Mouse (Mus musculus): Measurements from ENCODE around the gene Ngly1. TPM values are rescaled to one million over a fixed set of nuclear protein-coding genes. Genes with fewer than 3 reads are reported as not detected.

Gene Ngly1
- polyA plus RNA-seq, 1 experiment from 2014 or later: 22.6 TPM

DNA sequence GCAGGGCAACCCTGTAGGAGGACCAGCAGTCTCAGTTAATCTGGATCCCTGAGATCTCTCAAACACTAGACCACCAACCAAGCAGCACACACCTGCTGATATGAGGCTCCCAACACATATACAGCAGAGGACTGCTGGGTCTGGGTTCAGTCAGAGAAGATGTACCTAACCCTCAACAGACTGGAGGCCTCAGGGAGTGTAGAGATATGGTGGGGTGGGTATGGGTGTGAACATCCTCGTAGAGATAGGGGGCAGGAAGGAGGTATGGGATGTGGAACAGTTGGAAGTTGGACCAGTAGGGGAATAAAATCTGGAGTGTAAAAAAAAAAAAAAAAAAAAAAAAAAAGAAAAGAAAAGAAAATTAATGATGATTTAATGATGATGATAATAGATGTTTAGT lies 110.6 kb downstream of the Ngly1 start:
- Histone ChIP-seq H3K4me3 (no peak overlapping the region), H3K36me3 (no peaks in the 10 kb centered on the region), H3K9me3 (no peaks in the 10 kb centered on the region), H3K4me1 (peaks cover 5% of the 10 kb centered on the region), H3K27me3 (replicated peaks) (no peaks in the 10 kb centered on the region), H3K4me2 (replicated peaks) (no peak overlapping the region), H3K27ac (no peak overlapping the region), H3K9ac (no peak overlapping the region)
- 70% methylated on average over 1 of the region's 1 CpGs for WGBS
- no peak for ATAC-seq (ENCODE audit: low FRiP score, low read depth)

Other genes starting within 250 kb of the Ngly1 start
- gene Oxsm, start 528 bp downstream of the Ngly1 start, polyA plus RNA-seq (2016; fragmentation: Nextera tagmentation; extraction: Ambion mirVana): 0.99 and 1.5 TPM in 2 replicates
- gene Top2b, start 115.9 kb downstream of the Ngly1 start, polyA plus RNA-seq (2016; fragmentation: Nextera tagmentation; extraction: Ambion mirVana): 126 and 169 TPM in 2 replicates

All from neural tube, embryonic 12.5 days (tissue).